Mouse (Mus musculus): Measurements from ENCODE around the gene Ushbp1.

- TF ChIP-seq CTCF (IDR thresholded peaks at IDR 0.05; ENCODE audit: insufficient read depth, low read depth, low read length) (no peak), POLR2A (IDR thresholded peaks at IDR 0.05; ENCODE audit: insufficient read depth, low read depth, low read length) (no peak)
These were observed 44.1 kb downstream of the Ushbp1 start for GRCm38 (mm10) chr8:71351520-71351919.

All from olfactory bulb, adult 2 months (tissue).